Mouse (Mus musculus) stomach, postnatal 0 days (tissue): ENCODE data around the gene Stk10.

Source experiments
- CTCF ChIP-seq: IDR thresholded peaks from 2 replicates; pipeline ENCODE4 v1.5.1; 2016; ENCODE audit warnings: antibody characterized with exemption, low read depth, mild to moderate bottlenecking, moderate library complexity
- EP300 ChIP-seq: optimal IDR thresholded peaks from 2 replicates; pipeline ENCODE3; 2016; ENCODE audit warnings: antibody characterized with exemption

- TF ChIP-seq EP300: no peak
- no peak for TF ChIP-seq CTCF
These were observed 21.3 kb downstream of the Stk10 start for GRCm38 (mm10) chr11:32554141-32555091.
